Mouse (Mus musculus): Measurements from ENCODE around the gene Pde1b. TPM values are rescaled to one million over a fixed set of nuclear protein-coding genes. Genes with fewer than 3 reads are reported as not detected.

Gene Pde1b
- total RNA-seq (2021), result 10 to 100 TPM; 89.8 to 96.1 TPM

GRCm38 (mm10) chr15:103502435-103503250 is at the start of gene Pde1b:
Pde1b (plus strand) TSS chr15:103503034.
- peak; percentile 46 for DNase-seq (ENCODE audit: extremely low spot score in 1 of 2, low spot score in 1 of 2)

DNA sequence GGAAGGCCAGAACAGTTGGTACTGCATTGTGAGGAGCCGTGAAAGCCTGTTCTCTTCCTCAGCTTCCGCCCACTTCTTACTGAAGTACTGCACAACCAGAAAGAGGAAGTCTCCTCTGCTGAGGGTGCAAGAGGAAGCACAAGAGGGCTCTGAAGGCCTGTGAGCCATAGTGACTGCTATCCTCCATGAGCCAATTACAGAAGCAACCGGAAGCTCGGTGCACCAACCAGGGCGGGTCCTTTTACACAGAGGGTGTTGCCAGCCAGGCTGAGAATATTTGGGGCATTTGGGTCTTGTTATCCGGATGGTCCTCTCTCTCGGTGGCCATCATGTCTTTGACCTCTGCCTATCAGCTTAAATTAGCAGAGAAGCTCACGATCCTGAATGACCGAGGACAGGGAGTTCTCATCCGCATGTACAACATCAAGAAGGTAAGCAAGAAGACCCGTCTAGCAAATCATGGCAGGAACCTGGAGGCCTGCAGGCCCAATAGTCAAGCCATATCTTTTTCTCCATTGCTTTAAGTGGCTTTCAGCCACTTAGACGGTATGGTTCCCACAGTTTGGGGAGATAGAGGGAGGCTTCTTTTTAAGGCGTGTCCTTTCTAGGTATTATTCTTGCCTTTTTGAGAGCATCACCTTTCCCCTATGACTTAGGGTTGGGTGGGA is 49.1 kb upstream of the Pde1b start, which contains the start of gene Nckap1l:
Gene Nckap1l, plus strand, starts transcription at position 244 of the 668 bp plus-strand sequence.
- DNase-seq (ENCODE audit: extremely low spot score in 1 of 2, low spot score in 1 of 2), result peak in 1 of 2 experiments; percentile 10

DNA sequence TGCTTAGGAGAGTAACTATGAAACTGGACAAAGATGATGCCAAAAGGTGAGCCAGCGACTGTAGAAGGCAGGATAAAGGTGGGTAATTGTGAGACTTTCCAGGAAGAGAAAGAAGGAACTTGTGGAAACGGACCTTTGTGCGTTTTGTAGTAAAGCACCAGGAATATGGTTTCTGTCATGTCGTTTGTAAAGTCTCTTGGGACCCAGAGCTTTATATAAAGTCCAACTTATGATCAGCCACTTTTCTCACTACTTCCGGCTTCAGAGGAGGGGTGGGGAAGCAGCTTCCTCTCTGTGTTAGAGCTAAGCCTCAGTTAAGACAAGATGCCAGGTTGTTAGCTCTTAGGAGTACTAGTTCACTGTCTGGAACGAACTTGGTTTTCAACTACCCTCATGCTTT is 48.4 kb upstream of the Pde1b start:
- no peak for DNase-seq (ENCODE audit: extremely low spot score in 1 of 2, low spot score in 1 of 2)

DNA sequence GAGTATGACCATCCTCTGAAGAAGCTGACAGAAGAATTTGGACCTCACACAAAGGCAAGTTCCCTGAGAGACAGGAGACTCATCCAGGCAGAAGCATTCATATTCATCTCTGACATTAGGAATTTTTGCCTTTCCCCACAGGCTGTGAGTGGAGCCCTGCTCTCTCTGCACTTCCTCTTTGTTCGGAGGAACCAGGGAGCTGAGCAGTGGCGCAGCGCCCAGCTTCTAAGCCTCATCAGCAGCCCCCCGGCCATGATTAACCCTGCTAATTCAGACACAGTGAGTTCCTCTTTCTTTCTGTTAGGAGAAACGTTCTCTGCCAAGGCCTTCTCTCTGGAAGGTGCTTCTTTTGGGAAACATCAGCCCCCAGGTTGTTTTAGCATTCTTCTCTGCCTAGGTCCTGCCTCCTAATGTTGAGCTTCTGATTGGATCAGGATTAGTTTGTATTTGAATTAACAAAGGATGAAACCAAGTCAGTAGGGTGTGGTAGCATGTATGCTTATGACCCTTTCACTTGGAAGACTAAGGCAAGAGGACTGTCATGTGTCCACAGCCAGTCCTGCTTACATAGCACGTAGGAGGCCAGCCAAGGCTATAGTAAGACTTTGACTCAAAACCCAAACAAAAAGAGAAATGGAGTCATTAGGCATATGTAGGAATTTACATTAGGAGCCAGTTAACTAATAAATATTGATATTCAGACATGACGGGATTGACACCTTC is 40.1 kb upstream of the Pde1b start:
- no peak for DNase-seq (ENCODE audit: extremely low spot score in 1 of 2, low spot score in 1 of 2)

GRCm38 (mm10) chr15:103471488-103472194 is 31.2 kb upstream of the Pde1b start:
- no peak for DNase-seq (ENCODE audit: extremely low spot score in 1 of 2, low spot score in 1 of 2)

DNA sequence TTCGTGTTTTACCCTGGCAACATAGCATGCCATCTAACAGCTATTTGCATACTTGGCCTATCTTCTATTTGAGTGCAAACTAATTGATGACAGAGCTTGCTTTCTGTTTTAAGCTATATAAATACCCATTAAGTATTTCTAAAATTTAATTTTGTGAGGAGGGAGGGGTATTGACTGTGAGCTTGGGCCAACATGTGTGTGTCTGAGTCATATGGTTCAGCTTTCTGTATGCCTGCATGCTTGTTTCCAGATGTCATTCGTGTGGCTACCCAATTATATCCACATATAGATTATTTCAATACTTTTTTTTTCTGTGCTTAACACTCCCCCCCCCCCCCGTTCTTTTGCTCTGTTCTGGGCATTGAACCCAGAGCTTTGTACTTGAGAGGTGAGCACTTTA is 30.6 kb upstream of the Pde1b start:
- no peak for DNase-seq (ENCODE audit: extremely low spot score in 1 of 2, low spot score in 1 of 2)

- DNase-seq (ENCODE audit: extremely low spot score in 1 of 2, low spot score in 1 of 2), result no peak
Measured at GRCm38 (mm10) chr15:103473182-103473581, 29.7 kb upstream of the Pde1b start.

DNA sequence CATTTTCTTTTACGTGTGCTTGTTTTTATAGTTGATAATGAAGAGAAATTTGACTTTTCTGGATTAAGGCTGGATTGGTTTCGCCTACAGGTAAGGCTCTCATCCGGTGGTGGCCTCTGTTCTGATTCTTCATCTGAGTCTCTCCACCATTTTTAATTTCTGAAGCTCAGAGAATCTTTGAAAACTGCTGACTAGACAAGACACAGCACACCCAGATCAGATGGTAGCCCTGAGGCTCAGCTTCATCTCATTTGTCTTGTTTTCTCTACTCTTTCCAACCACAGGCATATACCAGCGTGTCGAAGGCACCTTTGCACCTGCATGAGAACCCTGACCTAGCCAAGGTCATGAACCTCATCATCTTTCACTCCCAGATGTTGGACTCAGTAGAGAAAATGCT is 29.1 kb upstream of the Pde1b start:
- no peak for DNase-seq (ENCODE audit: extremely low spot score in 1 of 2, low spot score in 1 of 2)

GRCm38 (mm10) chr15:103479080-103479606 is 23.7 kb upstream of the Pde1b start:
- no peak for DNase-seq (ENCODE audit: extremely low spot score in 1 of 2, low spot score in 1 of 2)

GRCm38 (mm10) chr15:103480129-103480528 is 22.7 kb upstream of the Pde1b start:
- no peak for DNase-seq (ENCODE audit: extremely low spot score in 1 of 2, low spot score in 1 of 2)

DNA sequence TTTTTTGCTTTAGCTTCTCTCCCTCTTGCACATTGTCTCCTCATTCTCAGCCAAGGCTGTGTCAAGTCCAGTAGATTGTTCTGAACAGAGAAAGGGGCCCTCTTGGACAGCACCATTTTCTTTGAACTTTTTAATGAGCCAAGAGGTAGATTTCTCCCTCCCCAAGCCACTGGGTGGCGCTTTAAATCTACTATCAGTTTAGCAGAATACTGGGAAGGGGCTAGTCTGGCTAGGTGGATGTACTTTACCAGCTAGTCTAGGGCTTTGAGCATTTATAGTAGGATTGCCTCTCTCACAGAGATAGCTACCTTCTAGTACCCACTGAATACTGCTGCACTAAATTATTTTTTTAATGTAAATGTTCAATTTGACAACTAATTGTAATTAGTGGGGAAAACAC is 20.3 kb upstream of the Pde1b start:
- DNase-seq (ENCODE audit: extremely low spot score in 1 of 2, low spot score in 1 of 2), result peak in 1 of 2 experiments; percentile 60

GRCm38 (mm10) chr15:103484490-103484889 is 18.3 kb upstream of the Pde1b start:
- DNase-seq (ENCODE audit: extremely low spot score in 1 of 2, low spot score in 1 of 2), result no peak

- DNase-seq (ENCODE audit: extremely low spot score in 1 of 2, low spot score in 1 of 2), result no peak
Measured at GRCm38 (mm10) chr15:103485106-103485505, 17.7 kb upstream of the Pde1b start.

GRCm38 (mm10) chr15:103486658-103487057 is 16.2 kb upstream of the Pde1b start:
- DNase-seq (ENCODE audit: extremely low spot score in 1 of 2, low spot score in 1 of 2), result no peak

GRCm38 (mm10) chr15:103488336-103488735 is 14.5 kb upstream of the Pde1b start:
- DNase-seq (ENCODE audit: extremely low spot score in 1 of 2, low spot score in 1 of 2), result no peak

DNA sequence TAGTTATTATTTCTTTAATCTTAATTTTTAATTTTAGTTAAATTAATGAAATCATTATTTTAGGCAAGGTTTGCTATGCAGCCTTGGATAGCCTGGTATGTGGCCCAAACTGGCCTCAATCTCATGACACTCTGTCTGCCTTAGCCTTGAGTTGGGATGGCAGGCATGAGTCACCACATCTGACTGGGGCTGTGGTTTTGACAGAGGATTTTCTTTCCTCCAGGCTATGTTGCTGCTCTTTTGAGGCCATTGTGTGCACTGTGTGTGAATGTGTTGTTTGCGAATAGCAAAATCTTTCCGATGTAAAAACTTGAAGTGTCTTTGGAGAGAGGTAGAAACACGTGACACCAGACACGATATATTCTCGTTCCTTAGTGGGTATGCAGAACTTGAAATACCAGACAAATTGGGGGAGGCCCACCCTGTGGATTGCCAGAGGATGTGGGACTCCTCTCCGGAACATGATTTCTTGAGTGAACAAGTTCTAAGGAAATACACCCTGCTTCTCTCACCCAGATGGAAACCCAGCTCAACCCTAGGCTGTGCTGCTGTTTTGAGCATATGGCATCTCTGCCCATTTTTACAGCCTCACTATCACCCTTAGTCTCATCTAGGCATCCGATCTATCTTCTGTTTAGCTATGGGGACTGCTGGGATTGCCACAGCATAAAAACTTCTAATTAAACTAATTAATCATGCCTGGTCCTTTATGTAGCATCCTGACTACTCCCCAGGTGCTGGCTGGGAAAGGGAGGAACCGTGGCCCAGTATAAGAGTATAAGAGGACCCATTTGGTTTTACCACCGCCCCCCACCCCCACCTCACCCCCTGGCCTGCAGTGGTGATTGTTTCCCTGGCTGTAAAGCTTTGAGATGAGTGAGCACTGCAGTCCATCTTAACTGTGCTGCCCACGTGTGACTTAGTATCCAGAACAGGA is 6.4 kb upstream of the Pde1b start:
- no peak for DNase-seq (ENCODE audit: extremely low spot score in 1 of 2, low spot score in 1 of 2)

- no peak for DNase-seq (ENCODE audit: extremely low spot score in 1 of 2, low spot score in 1 of 2)
Measured at GRCm38 (mm10) chr15:103498157-103498556, 4.7 kb upstream of the Pde1b start.

DNA sequence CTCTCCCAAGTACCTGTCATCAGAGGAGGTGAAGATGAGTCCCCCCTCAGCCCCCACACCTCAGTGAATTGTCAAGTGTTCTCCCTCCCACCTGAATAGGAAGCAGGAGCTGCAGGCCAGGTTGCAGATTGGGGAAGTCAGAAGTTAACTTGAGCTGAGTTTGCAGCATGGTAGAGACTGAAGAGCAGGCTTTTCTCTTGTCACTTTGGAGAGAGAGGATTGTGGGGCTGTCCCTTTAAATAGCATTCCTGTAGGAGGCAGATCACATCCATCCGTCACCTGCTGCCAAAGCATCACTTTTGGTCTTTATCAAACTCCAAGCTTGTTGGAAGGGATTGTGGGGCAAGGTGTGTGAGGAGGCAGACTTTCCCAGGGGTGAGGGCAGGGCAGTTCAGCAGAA is 2.1 kb upstream of the Pde1b start:
- DNase-seq (ENCODE audit: extremely low spot score in 1 of 2, low spot score in 1 of 2), result no peak

DNA sequence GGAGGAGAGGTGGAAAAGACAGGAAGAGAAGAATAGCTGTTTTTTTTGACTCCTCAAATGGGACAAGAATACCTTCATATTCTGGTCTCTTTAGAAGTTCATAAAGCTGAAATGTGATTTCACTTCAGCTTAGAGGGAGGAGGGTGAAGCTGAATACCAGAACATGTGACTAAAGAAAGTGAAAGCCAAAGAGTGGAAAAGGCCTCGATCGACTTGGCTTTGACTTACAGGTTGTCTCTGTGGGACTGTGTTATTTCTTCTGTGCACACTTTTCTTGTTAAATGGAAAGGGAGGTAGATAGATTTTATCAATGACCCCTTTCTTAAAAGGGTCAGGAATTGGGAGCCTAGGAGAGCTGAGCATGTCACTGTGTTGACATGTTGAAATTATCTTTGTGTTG is 1.6 kb upstream of the Pde1b start:
- DNase-seq (ENCODE audit: extremely low spot score in 1 of 2, low spot score in 1 of 2), result no peak
